Mouse (Mus musculus): Measurements from ENCODE around the gene Inka1.

Inka1 gene

GRCm38 (mm10) chr9:107984052-107984753, 1.5 kb downstream of the Inka1 start:
- no peak for DNase-seq (ENCODE audit: low spot score)

- DNase-seq (ENCODE audit: low spot score): peak; percentile 62
Measured at GRCm38 (mm10) chr9:107983421-107983890, 2.2 kb downstream of the Inka1 start.

GRCm38 (mm10) chr9:107982681-107983346, 2.9 kb downstream of the Inka1 start, which contains the start of gene Gm20661:
Gene Gm20661, plus strand, starts transcription at chr9:107983058.
- DNase-seq (ENCODE audit: low spot score): no peak

- DNase-seq (ENCODE audit: low spot score): no peak
Measured at GRCm38 (mm10) chr9:107981684-107982605, 3.7 kb downstream of the Inka1 start.

- DNase-seq (ENCODE audit: low spot score): no peak
Measured at GRCm38 (mm10) chr9:107978815-107979214, 6.9 kb downstream of the Inka1 start.

GRCm38 (mm10) chr9:107975399-107976386, 10.0 kb downstream of the Inka1 start, which contains the start of gene Uba7:
Gene Uba7, plus strand, starts transcription at chr9:107975505.
- no peak for DNase-seq (ENCODE audit: low spot score)

- DNase-seq (ENCODE audit: low spot score): no peak
Measured at GRCm38 (mm10) chr9:107974491-107975171, 11.0 kb downstream of the Inka1 start.

GRCm38 (mm10) chr9:107971690-107972541, 13.8 kb downstream of the Inka1 start:
- DNase-seq (ENCODE audit: low spot score): no peak

GRCm38 (mm10) chr9:107970311-107970710, 15.4 kb downstream of the Inka1 start:
- DNase-seq (ENCODE audit: low spot score): no peak

- no peak for DNase-seq (ENCODE audit: low spot score)
Measured at GRCm38 (mm10) chr9:107968531-107968930, 17.1 kb downstream of the Inka1 start.

- no peak for DNase-seq (ENCODE audit: low spot score)
Measured at GRCm38 (mm10) chr9:107967437-107967836, 18.2 kb downstream of the Inka1 start.

- no peak for DNase-seq (ENCODE audit: low spot score)
Measured at GRCm38 (mm10) chr9:107966676-107967075, 19.0 kb downstream of the Inka1 start.

- no peak for DNase-seq (ENCODE audit: low spot score)
Measured at GRCm38 (mm10) chr9:107964681-107965080, 21.0 kb downstream of the Inka1 start.

- DNase-seq (ENCODE audit: low spot score): no peak
Measured at GRCm38 (mm10) chr9:107963700-107964099, 22.0 kb downstream of the Inka1 start.

GRCm38 (mm10) chr9:107962916-107963315, 22.8 kb downstream of the Inka1 start:
- no peak for DNase-seq (ENCODE audit: low spot score)

GRCm38 (mm10) chr9:107961881-107962280, 23.8 kb downstream of the Inka1 start:
- DNase-seq (ENCODE audit: low spot score): no peak

GRCm38 (mm10) chr9:107961351-107961762, 24.3 kb downstream of the Inka1 start:
- DNase-seq (ENCODE audit: low spot score): no peak

GRCm38 (mm10) chr9:107960928-107961327, 24.8 kb downstream of the Inka1 start:
- DNase-seq (ENCODE audit: low spot score): no peak

- DNase-seq (ENCODE audit: low spot score): no peak
Measured at GRCm38 (mm10) chr9:107959896-107960295, 25.8 kb downstream of the Inka1 start.
